Mouse (Mus musculus) testis, adult 2 months (tissue): Measurements from ENCODE around the gene Tbc1d14. TPM values are rescaled to one million over a fixed set of nuclear protein-coding genes. Genes with fewer than 3 reads are reported as not detected.
A peak's percentile ranks its signal among the peaks of the same experiment; 100 is the strongest.

Source experiments
- H3K27ac ChIP-seq: fragments of 200-500 bp; 2 replicates; pipeline ENCODE4 v1.5.1; 2012; ENCODE audit warnings: low read depth, low read length; ENCODE audit not compliant: control insufficient read depth, insufficient read depth
- H3K27me3 ChIP-seq: fragments of 200-500 bp; 2 replicates; pipeline ENCODE4 v1.6.1; 2012; ENCODE audit warnings: mild to moderate bottlenecking, low read length, moderate library complexity; ENCODE audit not compliant: control insufficient read depth, insufficient read depth
- H3K36me3 ChIP-seq: fragments of 200-500 bp; 2 replicates; pipeline ENCODE4 v1.6.1; 2012; ENCODE audit warnings: mild to moderate bottlenecking, low read length; ENCODE audit not compliant: control insufficient read depth, insufficient read depth
- H3K4me1 ChIP-seq: fragments of 200-500 bp; 2 replicates; pipeline ENCODE4 v1.6.1; 2012; ENCODE audit warnings: low read length; ENCODE audit not compliant: control insufficient read depth, insufficient read depth
- H3K4me3 ChIP-seq: fragments of 200-500 bp; 2 replicates; pipeline ENCODE4 v1.5.1; 2012; ENCODE audit warnings: low read depth, mild to moderate bottlenecking, low read length, moderate library complexity, mixed read lengths; ENCODE audit not compliant: control insufficient read depth
- CTCF ChIP-seq: fragments of 200-500 bp; IDR thresholded peaks from 2 replicates; pipeline ENCODE4 v1.5.1; 2012; ENCODE audit warnings: low read depth, mild to moderate bottlenecking, inconsistent platforms, low read length, moderate library complexity; ENCODE audit not compliant: control insufficient read depth, insufficient read depth, insufficient replicate concordance
- POLR2A ChIP-seq: fragments of 200-500 bp; IDR thresholded peaks from 2 replicates; pipeline ENCODE4 v1.6.1; 2012; ENCODE audit warnings: low read depth, mild to moderate bottlenecking, inconsistent platforms, low read length, moderate library complexity; ENCODE audit not compliant: control insufficient read depth
- polyA plus RNA-seq: library from polyadenylated mRNA; depleted of rRNA; stranded (reverse); fragments of >200 nt; gene quantifications from 2 replicates; pipeline ENCODE4 v1.2.3, GENCODE M21; 2012

Gene Tbc1d14
- polyA plus RNA-seq, 1 experiment: 89.7 TPM

- H3K27me3 ChIP-seq: no peaks in the 10 kb centered on the region
- TF ChIP-seq POLR2A: no peak
- no peak for TF ChIP-seq CTCF
- peak overlapping the region; percentile 84 for H3K27ac ChIP-seq
- H3K4me1 ChIP-seq: peaks cover 4% of the 10 kb centered on the region
- peak overlapping the region; percentile 93 for H3K4me3 ChIP-seq
- H3K36me3 ChIP-seq: no peaks in the 10 kb centered on the region; the same call in none of the 2 replicates
These were observed 109.6 kb downstream of the Tbc1d14 start for GRCm38 (mm10) chr5:36483203-36484101.

- TF ChIP-seq CTCF (no peak), POLR2A (no peak)
- Histone ChIP-seq H3K36me3 (no peaks in the 10 kb centered on the region; the same call in none of the 2 replicates), H3K27me3 (no peaks in the 10 kb centered on the region), H3K4me3 (no peak overlapping the region), H3K4me1 (peaks cover 4% of the 10 kb centered on the region), H3K27ac (no peak overlapping the region)
These were observed 112.0 kb downstream of the Tbc1d14 start for GRCm38 (mm10) chr5:36481114-36481513.

GRCm38 (mm10) chr5:36480398-36480797 is 112.7 kb downstream of the Tbc1d14 start:
- Histone ChIP-seq H3K36me3 (no peaks in the 10 kb centered on the region; the same call in none of the 2 replicates), H3K27me3 (no peaks in the 10 kb centered on the region), H3K4me3 (no peak overlapping the region), H3K27ac (no peak overlapping the region), H3K4me1 (peaks cover 4% of the 10 kb centered on the region)
- TF ChIP-seq CTCF (no peak), POLR2A (no peak)

- TF ChIP-seq POLR2A (no peak), CTCF (no peak)
- Histone ChIP-seq H3K4me3 (no peak overlapping the region), H3K36me3 (no peaks in the 10 kb centered on the region; the same call in 1 of the 2 replicates)
These were observed 113.3 kb downstream of the Tbc1d14 start for GRCm38 (mm10) chr5:36479735-36480134.

DNA sequence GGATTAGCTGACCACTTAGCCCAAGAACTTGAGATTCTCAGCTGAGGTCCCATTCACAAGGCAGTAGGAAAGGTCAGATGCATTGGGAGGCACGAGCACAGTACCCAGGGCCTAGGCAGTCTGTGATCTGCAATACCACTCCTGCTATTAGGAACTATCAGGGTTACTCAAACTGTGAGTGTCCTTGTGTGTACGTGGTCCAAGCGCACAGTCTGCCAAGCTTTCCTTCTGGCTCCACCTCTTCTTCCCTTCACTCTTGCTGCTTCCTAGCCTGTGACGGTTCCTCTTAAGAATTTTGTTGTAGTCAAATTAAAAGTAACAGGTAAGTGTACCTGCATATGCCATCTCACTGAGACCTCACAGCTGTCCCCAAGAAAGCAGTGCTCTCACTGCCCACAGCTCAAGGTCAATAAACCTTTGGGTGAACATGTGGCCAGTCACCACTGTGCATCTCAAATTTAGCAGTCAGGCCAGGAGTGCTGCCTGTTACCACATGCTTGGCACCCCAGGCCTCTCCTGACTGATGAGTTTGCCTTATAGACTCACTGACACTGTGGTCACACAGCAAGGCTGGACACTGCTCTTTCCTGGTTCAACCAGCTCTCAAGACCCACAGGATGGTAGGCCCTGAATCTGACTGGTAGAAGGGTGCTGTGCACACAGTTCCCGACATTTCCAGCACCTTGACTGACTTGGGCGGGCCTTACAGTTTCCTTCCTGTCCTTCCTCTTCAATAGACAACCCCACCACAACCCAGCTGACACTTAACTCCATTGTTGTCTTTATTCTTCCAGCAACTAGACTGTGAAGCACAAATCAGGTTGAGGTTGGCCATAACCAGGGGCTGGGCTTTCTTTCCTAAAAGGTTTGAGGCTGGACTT is 114.3 kb downstream of the Tbc1d14 start:
- Histone ChIP-seq H3K36me3 (no peaks in the 10 kb centered on the region; the same call in 1 of the 2 replicates), H3K4me3 (no peak overlapping the region), H3K4me1 (peaks cover 4% of the 10 kb centered on the region), H3K27ac (no peak overlapping the region), H3K27me3 (no peaks in the 10 kb centered on the region)
- TF ChIP-seq CTCF (no peak), POLR2A (no peak)

More at GRCm38 (mm10) chr5:36479735-36480134, 113.3 kb downstream of the Tbc1d14 start:
- Histone ChIP-seq H3K4me1 (peaks cover 4% of the 10 kb centered on the region), H3K27me3 (no peaks in the 10 kb centered on the region), H3K27ac (no peak overlapping the region)

DNA sequence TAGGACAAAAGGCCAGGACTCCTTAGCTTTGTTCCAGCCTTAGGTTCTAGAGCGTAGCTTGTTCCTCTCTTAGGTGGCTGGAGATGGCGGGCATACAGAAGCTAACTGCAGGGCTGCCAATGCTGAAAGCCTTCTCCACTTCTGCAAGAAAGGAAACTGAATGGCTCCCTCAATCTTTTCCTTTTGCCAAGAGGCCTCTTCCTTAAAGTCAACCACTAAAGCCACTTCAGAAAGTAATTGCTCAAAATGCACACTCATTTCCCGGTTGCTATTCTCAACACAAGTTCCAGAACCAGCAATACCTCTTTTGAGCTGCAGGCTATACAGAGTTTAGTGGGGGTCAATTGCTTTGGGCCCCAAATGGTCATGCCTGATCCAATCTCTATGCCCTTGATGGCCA is 115.6 kb downstream of the Tbc1d14 start:
- TF ChIP-seq POLR2A (no peak), CTCF (no peak)
- Histone ChIP-seq H3K36me3 (peaks cover 2% of the 10 kb centered on the region; the same call in 1 of the 2 replicates), H3K27ac (no peak overlapping the region; the same call in 1 of the 2 replicates), H3K4me1 (peaks cover 2% of the 10 kb centered on the region; the same call in 1 of the 2 replicates), H3K4me3 (no peak overlapping the region), H3K27me3 (no peaks in the 10 kb centered on the region)
